Mouse (Mus musculus) spleen, adult 2 months (tissue): Measurements from ENCODE around the gene Gng4.

Experiments
- CTCF ChIP-seq: fragments of 200-500 bp; IDR thresholded peaks from 2 replicates; pipeline ENCODE4 v1.5.1; 2011; ENCODE audit warnings: mild to moderate bottlenecking, inconsistent platforms; ENCODE audit not compliant: insufficient read depth, insufficient read length, insufficient replicate concordance; ENCODE audit errors: extremely low read depth
- POLR2A ChIP-seq: fragments of 200-500 bp; IDR thresholded peaks from 2 replicates; pipeline ENCODE4 v1.6.1; 2011; ENCODE audit warnings: low read depth, low read length, inconsistent platforms

GRCm38 (mm10) chr13:13783894-13784419 is at the start of gene Gng4:
- TF ChIP-seq POLR2A (no peak), CTCF (no peak)
